Mouse (Mus musculus) liver, adult 2 months (tissue): ENCODE data around the gene Pcid2.

Source experiments
- CTCF ChIP-seq: fragments of 200-500 bp; IDR thresholded peaks from 2 replicates; pipeline ENCODE4 v1.5.1; 2011; ENCODE audit warnings: low read depth, low read length, control low read depth
- POLR2A ChIP-seq: fragments of 200-500 bp; IDR thresholded peaks from 2 replicates; pipeline ENCODE4 v1.6.1; 2011; ENCODE audit warnings: low read length, control low read depth; ENCODE audit not compliant: insufficient read depth; ENCODE audit errors: extremely low read depth

DNA sequence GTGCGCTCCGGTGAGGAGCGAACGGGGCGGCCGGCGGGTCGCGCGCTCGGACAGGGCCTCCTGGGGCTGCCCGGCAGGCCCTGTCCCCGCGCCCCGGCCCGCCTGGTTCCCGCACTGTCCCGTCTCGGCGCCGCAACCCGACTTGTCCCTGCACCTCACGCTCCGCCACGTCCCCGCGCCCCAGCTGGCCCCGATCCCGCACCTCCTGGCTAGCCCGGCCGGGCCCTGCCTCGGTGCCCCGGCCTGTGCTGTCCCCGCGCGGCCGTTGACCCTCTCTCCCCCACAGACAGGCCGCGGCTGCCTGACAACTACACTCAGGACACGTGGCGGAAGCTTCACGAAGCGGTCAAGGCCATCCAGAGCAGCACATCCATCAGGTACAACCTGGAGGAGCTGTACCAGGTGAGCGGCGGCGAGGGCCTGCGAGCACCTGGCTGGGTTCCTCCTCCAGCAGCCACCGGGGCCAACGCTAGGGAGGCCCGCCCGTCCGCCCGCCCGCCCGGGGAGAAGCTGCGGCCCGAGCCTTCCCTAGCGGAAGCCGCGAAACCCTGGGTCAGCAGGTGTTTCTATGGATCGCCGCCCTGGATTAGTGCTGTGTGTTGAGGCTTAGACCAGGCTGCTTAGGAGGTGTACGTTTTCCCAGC is 771 bp upstream of the Pcid2 start:
- TF ChIP-seq CTCF = no peak
- TF ChIP-seq POLR2A = no peak
